ENCODE assay signal across 12 mouse cellular contexts in the genomic region with DNA sequence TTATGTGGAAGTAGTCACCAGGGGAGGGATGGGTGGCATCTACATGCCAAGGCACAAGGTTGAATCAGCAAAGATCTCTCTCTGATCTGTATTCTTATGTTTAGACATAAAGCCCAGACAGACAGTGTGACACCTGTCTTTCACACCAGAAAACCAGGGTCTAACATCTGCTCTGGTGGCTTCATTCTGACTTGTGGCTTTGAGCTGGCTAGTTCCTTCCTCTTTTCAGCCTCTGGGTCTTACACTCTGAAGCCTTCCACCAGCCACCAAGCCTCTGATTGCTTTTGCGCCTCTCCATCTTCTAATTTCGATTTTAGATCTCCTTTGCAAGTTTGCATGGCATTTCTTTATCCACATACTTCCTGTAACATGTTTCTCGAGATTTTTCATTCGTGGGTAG.
DNase-seq lines count a peak whose midpoint lies in the region; ATAC-seq lines count a peak whose summit lies in the region.
"Had no signal": no experiment of that assay in that cellular context is flagged by ENCODE, and none has a peak within 500 bp of the region (broad histone marks: within the 10 kb centered on the region; RNA-seq: fewer than 3 reads in every experiment).

No protein-coding gene starts in this region.

- ATAC-seq in heart, embryonic 14.5 days (ENCODE audit: insufficient number of reproducible peaks, insufficient read depth, low FRiP score, low read depth), result no peak

- 58% methylated on average over 4 of the region's 4 CpGs for WGBS in heart, embryonic 14.5 days

- H3K4me1 ChIP-seq in heart, embryonic 14.5 days (ENCODE audit: control insufficient read depth in 2 of 2, insufficient read depth in 2 of 2, low read length in 2 of 2), result peaks cover 18 to 38% of the 10 kb centered on the region in 2 experiments
- H3K4me1 ChIP-seq: midbrain, embryonic 12.5 days had no signal

- H3K9me3 ChIP-seq in heart, embryonic 14.5 days (ENCODE audit: control insufficient read depth, low read length), result no peaks in the 10 kb centered on the region
- H3K9me3 ChIP-seq: limb, embryonic 12.5 days; midbrain, embryonic 12.5 days had no signal

- H3K4me2 ChIP-seq in heart, embryonic 14.5 days (ENCODE audit: low read length), result no peak overlapping the region
- H3K4me2 ChIP-seq: limb, embryonic 12.5 days; midbrain, embryonic 12.5 days had no signal

- no peak overlapping the region for H3K4me3 ChIP-seq in heart, embryonic 14.5 days (ENCODE audit: control insufficient read depth in 1 of 2, insufficient read depth in 1 of 2, low read depth in 1 of 2, low read length in 2 of 2)
- H3K4me3 ChIP-seq: erythroblast, embryonic 14.5 days; limb, embryonic 12.5 days; midbrain, embryonic 12.5 days had no signal

- no peaks in the 10 kb centered on the region for H3K27me3 ChIP-seq in heart, embryonic 14.5 days (ENCODE audit: control insufficient read depth, insufficient read depth, low read length)
- H3K27me3 ChIP-seq: limb, embryonic 12.5 days; midbrain, embryonic 12.5 days had no signal

- H3K27ac ChIP-seq in heart, embryonic 14.5 days (replicated peaks in 1 of 2; ENCODE audit: control insufficient read depth in 1 of 2, insufficient read depth in 1 of 2, low read depth in 2 of 2, low read length in 2 of 2), result peak overlapping the region; percentile 23 to 72; a peak in 2 of 4 replicates
- H3K27ac ChIP-seq: limb, embryonic 12.5 days; midbrain, embryonic 12.5 days had no signal

- H3K9ac ChIP-seq in heart, embryonic 14.5 days (ENCODE audit: low read length), result no peak overlapping the region
- H3K9ac ChIP-seq: limb, embryonic 12.5 days; midbrain, embryonic 12.5 days had no signal

- no peaks in the 10 kb centered on the region for H3K36me3 ChIP-seq in heart, embryonic 14.5 days (ENCODE audit: control insufficient read depth, insufficient read depth, low read length)
- H3K36me3 ChIP-seq: limb, embryonic 12.5 days; midbrain, embryonic 12.5 days had no signal

- no peak for DNase-seq in heart, postnatal 4 days
- DNase-seq in 416B (ENCODE audit: low read depth), result peak; percentile 66
- DNase-seq in T-cell, adult 2 months (ENCODE audit: low spot score), result peak; percentile 35
- peak; percentile 71 for DNase-seq in naive thymus-derived CD4-positive, alpha-beta T cell, adult 2 months (ENCODE audit: low read depth)
- no peak for DNase-seq in adrenal gland, postnatal 14 days
- DNase-seq in layer of hippocampus, adult 9-11 months, result no peak
- no peak for DNase-seq in adrenal gland, postnatal 4 days (ENCODE audit: low spot score in 2 of 2)
- DNase-seq: gastrocnemius, postnatal 14 days had no signal

Comparison
In these comparisons a context has a peak if more than half of its experiments do, and no peak if none do; other contexts are left out.
1. DNase-seq: peak in 416B (single experiment), T-cell, adult 2 months (single experiment) and naive thymus-derived CD4-positive, alpha-beta T cell, adult 2 months (single experiment); none in heart, postnatal 4 days (single experiment), adrenal gland, postnatal 14 days (single experiment), layer of hippocampus, adult 9-11 months (single experiment) and adrenal gland, postnatal 4 days (0 of 2).